Mouse (Mus musculus) cerebellum, adult 9-11 months (tissue): ENCODE measurements around the gene Sipa1l3.
A peak's percentile ranks its signal among the peaks of the same experiment; 100 is the strongest.

Experiments used
- DNase-seq: peaks from one replicate; pipeline ENCODE4 v3.0.0; 2022

The Sipa1l3 gene

DNA sequence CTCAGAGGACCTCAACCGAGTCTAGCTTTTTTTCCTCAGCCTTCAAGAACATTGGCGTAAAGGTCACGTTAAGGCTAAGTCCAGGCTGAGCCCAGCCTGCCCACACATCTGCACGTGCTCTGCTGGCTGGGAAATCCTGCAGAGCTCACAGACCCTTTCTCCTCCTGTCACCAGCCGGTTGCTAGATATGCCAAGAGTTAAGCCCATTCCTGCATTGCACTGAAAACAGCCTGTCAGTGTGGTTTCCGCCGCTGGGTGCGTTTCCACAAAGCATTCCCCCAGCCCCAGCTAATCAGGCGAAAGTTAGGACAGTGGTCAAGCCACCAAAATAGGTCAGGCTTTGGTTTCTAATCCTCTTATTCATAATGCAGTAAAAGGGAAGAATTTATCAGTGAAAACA, 77.3 kb downstream of the Sipa1l3 start:
- no peak for DNase-seq

DNA sequence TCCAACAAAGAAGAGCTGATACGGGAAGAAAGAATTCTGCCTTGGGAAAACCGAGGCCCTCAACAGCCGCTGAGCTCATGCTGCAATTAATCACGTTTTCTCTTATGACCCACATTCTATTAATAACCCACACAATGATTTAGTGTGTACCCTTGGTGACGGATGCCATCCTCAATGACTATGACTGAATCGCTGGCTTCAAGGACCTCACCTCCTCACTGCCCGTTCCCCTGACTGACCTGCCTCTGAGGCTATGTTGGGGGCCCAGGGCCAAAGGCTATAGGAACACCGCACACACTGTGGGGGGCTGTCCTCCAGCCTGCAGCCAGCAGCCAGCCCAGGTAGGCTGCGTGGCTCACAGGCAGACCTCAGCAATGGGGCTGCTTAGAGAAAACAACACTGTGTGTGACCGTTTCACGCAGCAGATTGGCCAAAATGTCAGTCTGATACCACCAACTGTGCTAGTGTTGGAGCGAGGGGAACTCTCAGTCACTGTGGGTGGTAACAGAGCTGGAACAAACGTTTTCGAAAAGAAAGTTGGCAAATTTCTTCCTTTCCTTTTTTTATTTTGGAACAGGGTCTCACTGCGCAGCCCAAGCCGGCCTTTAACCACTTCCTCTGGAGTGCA, 79.7 kb downstream of the Sipa1l3 start:
- DNase-seq, result no peak

DNA sequence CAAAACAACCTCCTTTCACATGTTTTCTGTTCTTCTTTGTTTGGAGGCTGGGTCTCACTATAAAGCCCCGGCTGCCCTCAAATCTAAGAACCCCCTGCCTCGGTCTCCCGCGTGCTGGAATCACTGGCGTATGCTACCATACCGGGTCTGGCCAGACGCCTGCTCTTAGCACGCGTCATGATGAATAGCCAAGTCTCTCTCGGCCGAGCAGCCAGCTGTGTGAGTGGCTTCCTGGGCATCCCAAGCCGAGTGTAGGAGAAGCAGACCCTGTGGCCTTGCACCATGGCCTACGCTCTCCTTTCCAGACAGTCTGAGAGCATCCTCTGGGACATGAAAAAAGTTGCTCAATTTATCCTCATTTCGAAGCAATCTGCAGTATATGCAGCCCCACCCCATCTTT, 80.2 kb downstream of the Sipa1l3 start:
- no peak for DNase-seq

DNA sequence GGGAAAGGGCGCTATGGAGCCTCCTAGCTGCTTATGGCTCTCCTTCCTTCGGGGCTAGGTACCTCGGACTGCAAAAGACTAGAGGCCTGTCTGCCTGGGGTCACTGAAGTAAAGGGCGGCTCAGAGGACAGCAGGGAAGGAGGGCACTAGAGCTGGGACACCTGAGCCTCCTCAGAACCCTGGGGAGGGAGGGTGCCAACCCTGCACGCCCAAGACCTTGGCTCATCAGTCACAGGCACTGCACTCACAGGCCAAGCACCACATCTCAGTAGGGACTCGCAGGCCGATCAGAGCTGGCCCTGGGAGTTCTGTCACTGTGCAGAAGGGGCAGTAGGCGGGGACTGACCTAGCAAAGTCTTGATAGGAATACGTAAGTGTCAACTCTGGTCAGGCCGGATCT, 81.4 kb downstream of the Sipa1l3 start:
- DNase-seq, result no peak

DNA sequence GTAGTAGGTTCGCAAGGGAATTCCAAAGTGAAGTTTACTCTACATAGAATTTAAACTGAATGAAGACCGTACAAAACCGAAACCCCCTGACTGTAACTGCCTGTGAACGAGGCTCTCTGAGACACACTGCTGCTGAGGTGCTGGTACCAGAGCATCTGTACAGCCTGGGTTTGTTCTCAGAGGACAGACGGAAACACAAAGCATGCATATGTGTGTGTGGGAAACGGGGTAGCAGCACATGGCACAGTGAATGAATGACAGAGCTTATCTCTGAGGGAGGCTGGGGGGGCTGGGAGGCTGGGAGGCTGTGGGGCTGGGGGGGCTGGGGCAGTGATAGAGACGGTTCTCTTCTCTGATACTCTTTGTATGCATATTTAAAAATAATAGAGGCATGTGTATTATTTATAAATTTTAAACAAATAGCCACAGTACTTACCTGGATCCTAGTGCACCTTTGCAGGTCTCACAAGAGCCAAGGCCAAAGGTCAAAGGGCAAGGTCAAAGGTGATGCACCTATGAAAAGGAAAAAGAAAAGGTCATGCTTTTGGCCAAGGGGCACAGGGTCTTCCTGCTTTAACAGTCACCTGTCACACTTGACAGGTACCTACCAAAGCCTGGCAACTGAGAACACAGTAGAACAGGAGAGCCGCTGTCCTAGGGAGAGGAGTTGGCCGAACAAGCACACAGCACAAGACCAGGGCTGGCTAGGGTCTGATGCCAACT, 84.0 kb downstream of the Sipa1l3 start:
- no peak for DNase-seq

DNA sequence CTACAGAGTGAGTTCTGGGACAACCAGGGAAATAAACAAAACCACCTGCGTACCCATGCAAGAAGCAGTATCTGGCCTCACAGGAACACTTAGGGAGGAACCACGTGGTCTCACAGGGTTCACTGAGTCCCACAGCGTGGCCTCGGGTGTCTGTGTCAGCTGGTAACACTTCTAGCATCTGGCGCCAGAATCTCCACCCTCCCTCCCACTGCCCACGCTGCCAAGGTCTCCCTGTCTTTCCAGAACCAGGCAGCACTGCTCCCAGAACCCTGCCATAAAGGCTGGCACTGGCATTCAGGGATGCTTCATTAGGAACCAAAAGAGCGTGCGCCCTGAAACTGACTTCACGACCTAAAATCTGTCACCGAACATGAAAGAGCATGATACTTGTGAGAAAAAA, 84.7 kb downstream of the Sipa1l3 start:
- DNase-seq, result no peak

DNA sequence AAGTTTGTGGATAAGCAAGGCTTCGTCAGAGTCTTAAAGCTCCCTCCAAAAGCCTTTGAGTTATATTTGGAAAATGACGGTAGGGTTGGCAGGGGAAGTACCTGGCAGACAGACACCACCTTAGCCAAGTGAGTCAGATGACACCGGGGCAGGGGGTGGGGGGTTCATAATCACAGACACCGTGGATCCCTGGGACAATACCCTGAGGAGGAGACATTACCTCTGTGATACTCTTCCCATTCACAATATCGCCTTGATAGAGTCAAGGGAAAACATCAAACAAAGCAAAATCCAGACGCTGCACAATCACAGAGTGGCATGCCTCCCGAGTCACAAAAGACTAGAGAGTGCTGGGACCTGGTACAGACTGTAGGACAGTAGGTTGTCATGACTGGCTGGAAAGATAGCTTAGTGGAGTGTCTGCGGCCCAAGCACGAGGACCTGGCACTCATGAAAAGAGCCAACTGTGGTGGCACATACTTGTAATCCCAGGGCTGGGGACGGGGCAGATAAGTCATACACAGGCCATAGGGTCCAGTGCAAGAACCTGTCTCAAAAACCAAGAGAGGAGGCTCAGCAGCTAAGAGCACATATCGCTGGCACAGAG, 85.4 kb downstream of the Sipa1l3 start:
- no peak for DNase-seq

DNA sequence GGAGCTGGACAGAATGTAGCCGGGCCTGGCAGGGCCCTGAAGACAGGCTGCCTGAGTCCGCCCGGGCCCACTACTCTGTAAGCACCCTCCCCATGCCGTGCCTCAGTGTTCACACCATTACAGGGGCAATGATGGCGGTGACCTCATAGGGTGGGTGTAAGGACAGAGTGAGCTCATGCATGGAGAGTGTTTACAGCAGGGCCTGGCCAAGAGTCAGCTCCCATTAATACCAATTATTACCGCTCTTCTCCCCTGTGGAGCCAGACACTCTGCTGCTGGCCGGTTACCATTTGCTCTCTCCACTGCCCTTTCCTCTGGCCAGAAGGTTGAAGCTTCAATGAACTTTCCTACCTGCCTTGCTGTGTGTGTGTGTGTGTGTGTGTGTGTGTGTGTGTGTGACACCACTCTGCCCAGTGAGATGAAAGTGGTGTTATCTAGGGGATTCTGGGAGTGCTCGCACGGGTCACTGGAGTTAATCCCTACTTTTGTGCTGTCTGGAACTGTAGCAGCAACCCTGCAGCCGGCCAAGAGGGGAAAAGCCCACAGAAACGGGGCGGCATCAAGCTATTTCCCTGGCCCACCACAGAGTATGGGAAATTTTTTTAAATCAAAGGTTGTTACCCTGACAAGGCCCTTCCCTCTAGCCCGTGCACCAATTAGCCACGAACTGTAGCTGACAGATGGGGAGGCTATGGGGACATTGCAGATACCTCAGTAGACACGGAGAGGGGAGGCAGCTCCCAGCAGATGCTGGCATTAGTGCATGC, 86.1 kb downstream of the Sipa1l3 start:
- DNase-seq, result no peak

DNA sequence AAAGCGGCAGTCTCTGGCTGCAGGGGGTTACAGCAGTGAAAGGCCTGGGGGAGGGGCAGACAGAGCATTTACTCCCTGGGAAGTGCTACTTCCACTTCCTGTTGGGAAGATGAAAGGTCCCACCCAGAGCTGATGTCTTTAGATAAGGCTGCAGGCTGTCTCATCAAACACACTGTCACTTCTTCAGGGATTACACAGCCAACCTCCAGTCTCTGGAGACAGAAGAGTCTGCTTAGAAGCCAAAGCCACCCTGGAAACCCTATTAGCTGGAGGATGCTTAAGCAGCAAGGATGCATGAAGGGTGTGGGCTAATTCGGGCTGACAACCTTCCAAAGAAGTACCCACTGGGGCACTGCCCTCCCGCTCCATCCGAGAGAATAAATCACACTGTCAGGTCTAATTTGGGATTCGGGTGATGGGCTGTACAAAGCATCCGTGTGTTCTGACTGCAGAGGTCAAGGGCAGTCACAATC, 87.7 kb downstream of the Sipa1l3 start:
- no peak for DNase-seq

DNA sequence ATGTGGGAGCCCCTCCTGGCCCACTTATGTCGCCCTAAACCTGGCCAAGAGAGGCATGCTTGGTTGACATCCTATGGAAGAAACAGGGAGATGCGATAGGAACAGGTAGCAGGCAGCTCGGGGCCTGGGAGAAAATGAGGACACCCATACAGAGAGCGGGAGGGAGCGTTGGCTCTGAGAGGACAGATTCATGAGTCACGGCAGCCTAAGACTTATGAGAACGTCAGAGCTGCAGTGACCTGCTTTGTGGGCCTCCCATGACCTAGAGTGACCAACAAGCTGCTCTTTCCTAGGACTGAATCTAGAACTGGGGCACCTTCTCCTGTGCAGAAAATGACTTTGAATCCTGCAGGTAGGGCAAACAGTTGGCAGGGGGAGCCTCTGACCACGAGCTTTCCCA, 92.4 kb downstream of the Sipa1l3 start:
- peak; percentile 61 for DNase-seq

DNA sequence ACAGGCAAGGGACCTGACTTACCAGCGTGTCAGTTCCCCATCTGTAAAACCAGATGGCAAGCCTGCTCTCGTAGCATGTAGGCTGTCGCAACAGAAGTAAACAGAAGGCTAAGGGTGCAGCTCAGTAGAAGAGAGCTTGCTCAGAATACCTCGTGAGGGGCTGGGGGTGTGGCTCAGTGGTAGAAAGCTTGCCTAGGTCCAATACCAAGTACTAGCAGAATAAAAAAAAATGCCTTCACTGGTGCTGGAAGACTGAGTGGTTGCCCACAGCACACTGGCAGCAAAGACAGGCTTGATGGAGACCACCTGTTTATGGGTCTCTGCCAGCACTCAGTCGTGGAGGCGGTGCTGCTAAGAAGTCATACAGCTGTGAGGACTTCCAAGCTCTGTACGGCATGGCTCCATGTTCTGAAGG, 93.0 kb downstream of the Sipa1l3 start:
- no peak for DNase-seq

DNA sequence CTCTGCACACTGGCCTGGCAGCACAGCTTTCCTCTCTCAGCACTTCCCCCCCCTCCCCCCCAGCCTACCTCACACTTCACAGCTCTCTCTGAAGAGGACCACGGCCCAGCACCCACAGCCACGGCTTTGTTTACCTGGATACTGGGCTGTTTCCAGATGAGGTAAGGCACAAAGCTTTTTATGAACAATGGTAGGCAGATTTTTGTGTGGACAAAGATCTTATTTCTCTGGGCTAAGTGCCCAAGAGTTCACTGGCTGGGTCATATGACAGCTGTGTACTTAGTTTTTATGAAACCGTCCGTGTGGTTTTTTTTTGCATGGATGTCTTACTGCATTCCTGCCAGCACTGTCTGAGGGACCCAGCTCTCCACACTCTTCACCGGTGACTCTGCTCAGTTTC, 93.8 kb downstream of the Sipa1l3 start:
- no peak for DNase-seq

DNA sequence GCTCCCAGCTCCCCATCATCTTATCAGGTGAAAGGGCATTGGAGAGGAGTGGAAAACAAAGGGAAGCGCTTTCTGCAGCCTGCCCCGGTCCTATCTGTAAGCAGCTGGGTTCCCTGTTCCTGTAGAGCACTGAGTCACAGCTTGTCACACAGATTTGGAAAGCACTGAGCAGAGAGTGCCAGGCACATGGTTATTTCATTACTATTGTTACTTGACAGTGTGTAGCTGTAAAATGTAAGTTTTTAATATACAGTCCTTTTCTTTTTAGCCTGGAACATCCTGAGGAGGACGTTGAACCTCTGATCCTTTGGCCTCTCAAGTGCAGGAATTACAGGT, 96.6 kb downstream of the Sipa1l3 start:
- no peak for DNase-seq

DNA sequence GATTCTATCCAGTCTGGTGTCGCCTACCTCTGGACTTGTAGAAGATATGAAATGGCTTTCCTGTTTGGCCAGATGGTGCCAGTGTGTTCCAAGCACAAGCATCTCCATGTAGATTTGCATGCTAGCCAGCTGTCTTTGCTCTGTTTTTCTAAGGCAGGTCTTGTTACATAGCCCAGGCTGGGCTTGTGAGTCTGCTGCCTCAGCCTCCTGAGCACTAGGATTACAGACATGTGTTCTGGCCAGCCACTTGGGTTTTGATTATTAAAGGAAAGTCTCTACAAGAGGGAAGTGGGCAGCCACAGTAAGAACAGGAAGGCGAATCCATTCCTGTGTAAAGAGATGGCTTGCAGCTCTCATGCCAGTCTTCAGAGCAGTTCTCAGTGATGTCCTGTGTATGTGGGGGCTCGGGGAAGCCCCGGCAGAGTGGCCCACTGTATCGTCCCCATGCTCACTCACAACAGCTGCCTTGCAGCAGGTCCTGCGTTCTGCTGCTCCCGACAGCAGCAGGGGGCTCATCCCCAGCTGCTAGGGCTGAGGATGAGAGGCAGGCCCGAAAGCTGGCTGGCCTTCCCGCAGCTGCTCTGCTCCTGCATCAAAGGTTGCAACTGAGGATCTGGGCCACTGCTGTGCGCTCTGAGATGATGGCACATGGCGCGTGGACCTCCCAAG, 97.1 kb downstream of the Sipa1l3 start:
- no peak for DNase-seq

DNA sequence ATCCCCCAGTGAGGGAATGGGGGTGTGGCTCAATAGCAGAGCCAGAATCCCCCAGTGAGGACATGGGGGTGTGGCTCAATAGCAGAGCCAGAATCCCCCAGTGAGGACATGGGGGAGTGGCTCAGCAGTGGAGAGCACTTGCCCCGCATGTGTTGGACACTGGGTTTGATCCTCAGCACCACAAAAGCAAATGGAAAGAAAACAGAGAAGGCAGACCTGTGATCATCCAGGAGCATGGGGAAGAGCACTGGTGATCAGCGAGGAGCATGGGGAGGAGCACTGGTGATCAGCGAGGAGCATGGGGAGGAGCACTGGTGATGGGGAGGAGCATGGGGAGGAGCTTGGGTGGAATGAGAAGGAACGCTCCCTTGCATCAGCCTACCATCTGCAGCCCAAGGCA, 98.6 kb downstream of the Sipa1l3 start:
- no peak for DNase-seq

DNA sequence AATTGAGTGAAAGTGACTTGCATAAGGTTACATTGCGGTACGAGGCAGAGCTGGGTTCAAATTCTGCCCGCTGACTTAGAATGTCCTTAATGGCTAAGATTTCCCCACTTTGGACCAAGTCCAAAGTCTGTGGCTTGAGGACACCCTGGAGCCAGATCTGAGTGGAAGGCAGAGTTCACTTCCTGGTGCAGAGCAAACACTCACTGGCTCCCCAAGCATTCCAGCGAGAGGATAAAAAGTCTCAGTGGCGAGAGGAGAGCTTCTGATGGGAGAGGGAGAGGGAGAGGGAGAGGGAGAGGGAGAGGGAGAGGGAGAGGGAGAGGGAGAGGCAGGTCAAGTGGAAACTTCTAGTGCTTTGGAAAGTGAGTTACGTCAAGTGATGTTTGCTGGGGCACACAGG, 100.2 kb downstream of the Sipa1l3 start:
- DNase-seq, result no peak

DNA sequence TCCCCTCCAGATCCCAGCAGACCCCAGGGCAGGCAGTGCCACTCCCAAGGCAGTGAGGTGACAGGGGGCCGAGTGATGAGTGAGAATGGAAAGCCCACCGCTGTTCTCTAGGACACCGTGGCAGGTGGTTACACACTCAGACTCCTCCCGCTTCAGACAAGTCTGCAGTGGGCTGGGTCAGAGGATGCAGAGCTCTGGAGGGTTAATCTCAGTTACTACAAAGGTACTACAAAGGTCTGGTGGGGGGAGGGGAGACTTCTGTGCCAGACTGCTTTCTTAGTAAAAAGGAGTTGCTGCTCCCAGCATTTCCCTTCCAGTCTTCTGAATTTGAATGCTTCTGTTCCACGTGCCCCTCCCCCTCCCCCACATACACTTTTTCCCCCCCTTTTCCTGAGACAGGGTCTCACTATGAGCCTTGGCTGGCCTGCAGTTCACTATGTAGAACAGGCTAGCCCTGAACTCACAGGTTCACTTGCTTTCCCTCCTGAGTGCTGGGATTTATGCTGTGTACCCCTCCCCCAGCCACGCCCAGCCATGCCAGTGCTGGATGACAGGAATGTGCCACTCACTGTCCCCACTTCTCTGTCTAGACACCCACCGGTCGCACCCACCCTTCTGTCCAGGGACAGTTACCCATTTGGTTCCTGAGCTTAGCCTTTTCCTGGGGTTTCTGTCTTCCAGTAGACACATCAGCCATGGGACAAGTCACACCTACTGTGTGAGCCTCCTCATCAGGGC, 100.9 kb downstream of the Sipa1l3 start:
- DNase-seq, result no peak

DNA sequence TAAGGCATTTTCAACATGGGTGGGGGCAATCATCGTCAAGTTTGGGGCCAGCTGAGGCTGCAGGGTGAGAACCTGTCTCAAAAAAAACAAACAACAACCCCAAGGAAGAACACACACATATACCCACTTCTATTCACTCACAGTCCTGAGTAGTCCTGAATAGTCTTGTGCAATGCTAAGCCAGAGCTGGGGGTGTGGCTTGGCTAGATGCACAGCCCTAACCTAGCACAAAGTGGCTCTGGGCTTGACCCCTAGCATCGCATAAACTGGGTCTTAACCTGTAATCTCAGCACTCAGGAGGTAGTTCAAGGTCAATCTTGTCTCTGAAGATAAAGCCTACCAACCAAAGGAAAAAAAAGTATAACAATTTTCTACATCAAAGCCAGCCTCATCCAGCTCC, 101.5 kb downstream of the Sipa1l3 start:
- no peak for DNase-seq

DNA sequence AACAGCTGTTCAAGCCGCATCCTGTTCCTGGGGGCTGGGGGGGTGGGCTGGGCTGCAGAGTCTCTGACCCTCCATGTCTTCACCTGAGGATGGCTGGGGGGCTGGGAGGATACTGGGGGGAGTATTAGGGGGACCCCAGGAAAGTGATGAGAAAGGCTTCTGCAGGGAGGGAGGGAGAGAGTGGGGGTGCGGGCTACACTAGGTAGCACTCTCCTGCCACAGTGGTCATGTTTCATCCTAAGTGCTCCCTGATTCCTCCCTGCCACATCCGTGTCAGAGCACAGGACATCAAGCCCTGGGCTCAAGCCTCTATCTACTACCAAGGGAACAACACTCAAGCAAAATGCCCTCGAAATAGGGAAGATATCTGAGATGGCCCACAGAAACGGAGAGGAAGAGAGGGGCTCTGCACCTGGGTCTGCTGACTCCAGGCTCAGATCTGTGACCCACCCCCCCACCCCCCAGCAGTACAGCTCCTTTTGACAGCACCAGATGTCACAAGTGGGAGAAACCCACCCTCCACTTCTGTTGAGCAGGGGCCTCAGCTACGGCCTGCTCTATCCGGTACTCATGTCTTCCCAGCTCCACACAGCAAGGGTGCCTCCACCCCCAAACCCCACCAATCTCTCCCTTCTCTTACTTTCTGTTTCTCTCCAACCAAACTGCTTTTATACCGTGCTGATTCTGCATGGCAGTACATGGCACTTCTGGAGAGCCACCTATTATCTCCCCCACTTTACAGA, 106.4 kb downstream of the Sipa1l3 start:
- no peak for DNase-seq

DNA sequence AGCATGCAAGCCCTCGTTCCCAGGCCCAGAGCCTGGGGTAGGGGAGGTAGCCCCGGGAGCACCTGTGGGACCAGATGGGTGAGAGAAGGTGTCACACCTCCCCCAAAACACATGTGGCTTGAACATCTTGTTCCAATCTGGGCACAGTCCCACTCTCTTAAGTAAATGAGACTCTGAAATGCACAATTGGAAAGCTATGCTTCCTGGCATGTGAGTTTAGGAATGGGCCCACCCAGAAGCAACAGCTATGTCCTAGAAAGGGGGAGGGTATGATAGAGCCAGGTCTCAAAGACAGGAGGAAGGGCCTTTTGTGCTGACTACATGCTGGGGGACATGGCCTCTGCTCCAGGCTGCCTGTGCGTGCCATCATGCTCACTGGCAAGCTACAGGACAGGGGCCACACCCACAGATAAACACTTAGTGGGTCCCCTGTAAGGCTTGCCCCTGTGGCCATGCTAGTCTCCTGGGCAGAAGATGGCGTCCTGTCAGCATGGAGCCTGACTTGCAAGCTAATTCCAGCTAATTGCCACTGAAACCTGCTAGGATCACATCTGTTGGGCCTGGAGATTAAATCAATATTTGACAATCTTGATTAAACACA, 107.1 kb downstream of the Sipa1l3 start:
- no peak for DNase-seq

DNA sequence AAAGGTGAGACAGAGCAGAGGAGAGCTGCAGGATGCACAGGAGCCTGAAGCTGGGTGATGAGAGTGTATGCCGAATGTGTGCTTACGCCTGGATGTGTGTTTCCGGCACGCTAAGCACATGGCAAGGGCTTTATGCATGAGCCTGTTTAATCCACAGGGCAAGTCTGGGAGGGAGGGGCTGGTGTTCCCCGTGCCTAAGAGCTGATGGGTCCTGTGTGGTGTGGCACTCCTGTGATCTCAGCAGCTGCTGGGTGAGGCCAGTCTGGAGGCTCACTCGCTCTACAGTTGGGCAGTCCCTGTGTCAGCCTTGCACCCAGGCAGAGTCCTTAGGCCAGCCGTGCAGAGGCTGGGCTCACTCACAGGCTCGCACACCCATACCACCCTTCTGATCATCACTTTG, 108.0 kb downstream of the Sipa1l3 start:
- no peak for DNase-seq
